20 mouse cellular contexts compared by ENCODE assay signal in genomic region chr11:115215123-115215522, GRCm38 (mm10). TPM values are rescaled to one million over a fixed set of nuclear protein-coding genes. Genes with fewer than 3 reads are reported as not detected.
DNase-seq lines count a peak whose midpoint lies in the region; ATAC-seq and TF ChIP-seq lines count a peak whose summit lies in the region.
"Had no signal": no experiment of that assay in that cellular context is flagged by ENCODE, and none has a peak within 500 bp of the region (broad histone marks: within the 10 kb centered on the region; RNA-seq: fewer than 3 reads in every experiment).

No protein-coding gene starts in this region.

- no peak for DNase-seq in heart, embryonic 10.5 days (ENCODE audit: low spot score)
- no peak for DNase-seq in heart, postnatal 25 days (ENCODE audit: low spot score)
- DNase-seq in kidney, adult 11 months: no peak
- peak; percentile 50 for DNase-seq in lung, postnatal 0 days (ENCODE audit: low spot score)
- DNase-seq in lung, postnatal 10 days: no peak
- DNase-seq: adrenal gland, postnatal 25 days; cerebellum, adult 9-10 months; embryo, embryonic 11 days; gastrocnemius, postnatal 25 days; kidney, adult 18-20 months; left cerebral cortex, postnatal 4 days; right cerebral cortex, postnatal 14 days had no signal

- H3K4me2 ChIP-seq in kidney, embryonic 14.5 days (replicated peaks; ENCODE audit: low read depth, low read length): no peak overlapping the region
- no peak overlapping the region for H3K4me2 ChIP-seq in lung, postnatal 0 days (replicated peaks; ENCODE audit: low read depth, low read length)
- H3K4me2 ChIP-seq: hindbrain, embryonic 15.5 days; liver, embryonic 12.5 days; midbrain, embryonic 12.5 days had no signal

- no peaks in the 10 kb centered on the region for H3K9me3 ChIP-seq in heart, embryonic 10.5 days
- H3K9me3 ChIP-seq in kidney, embryonic 14.5 days (ENCODE audit: control insufficient read depth, low read length): no peaks in the 10 kb centered on the region
- no peaks in the 10 kb centered on the region for H3K9me3 ChIP-seq in lung, postnatal 0 days (ENCODE audit: low read length)
- H3K9me3 ChIP-seq: hindbrain, embryonic 15.5 days; liver, embryonic 12.5 days; midbrain, embryonic 12.5 days had no signal

- peaks cover 77% of the 10 kb centered on the region for H3K4me1 ChIP-seq in heart, embryonic 10.5 days
- peaks cover 18% of the 10 kb centered on the region; the same call in 1 of the 2 replicates for H3K4me1 ChIP-seq in kidney, embryonic 14.5 days (ENCODE audit: control insufficient read depth, insufficient read depth, low read length)
- peaks cover 20% of the 10 kb centered on the region; the same call in 1 of the 2 replicates for H3K4me1 ChIP-seq in lung, postnatal 0 days (ENCODE audit: insufficient read depth, low read depth, low read length)

- ATAC-seq in kidney, embryonic 14.5 days (ENCODE audit: low FRiP score, low TSS enrichment): peak; percentile 58
- peak; percentile 51 for ATAC-seq in lung, postnatal 0 days
- ATAC-seq in monocyte, adult 5-6 weeks (replicated peaks; ENCODE audit: insufficient number of reproducible peaks, low FRiP score, low TSS enrichment, poor library complexity, severe bottlenecking): no peak
- ATAC-seq: liver, embryonic 12.5 days; Patski had no signal

- intact Hi-C loops in heart, postnatal 25 days (cut with DNase I): no loop called here

- 26% methylated on average over 5 of the region's 5 CpGs for WGBS in heart, embryonic 10.5 days
- 27% methylated on average over 5 of the region's 5 CpGs for WGBS in kidney, embryonic 14.5 days
- 31% methylated on average over 5 of the region's 5 CpGs for WGBS in lung, postnatal 0 days

- H3K36me3 ChIP-seq in heart, embryonic 10.5 days: no peaks in the 10 kb centered on the region
- H3K36me3 ChIP-seq in kidney, embryonic 14.5 days (ENCODE audit: control insufficient read depth, insufficient read depth, low read length): no peaks in the 10 kb centered on the region
- no peaks in the 10 kb centered on the region for H3K36me3 ChIP-seq in lung, postnatal 0 days (ENCODE audit: insufficient read depth, low read length)
- H3K36me3 ChIP-seq: hindbrain, embryonic 15.5 days; liver, embryonic 12.5 days had no signal

- TF ChIP-seq CTCF in lung, postnatal 0 days (IDR thresholded peaks at IDR 0.05): no peak

- H3K27ac ChIP-seq in heart, embryonic 10.5 days: peak overlapping the region; percentile 77
- no peak overlapping the region for H3K27ac ChIP-seq in kidney, embryonic 14.5 days (ENCODE audit: low read depth, low read length)
- no peak overlapping the region for H3K27ac ChIP-seq in lung, postnatal 0 days (ENCODE audit: low read length)
- H3K27ac ChIP-seq: hindbrain, embryonic 15.5 days; liver, embryonic 12.5 days; midbrain, embryonic 12.5 days had no signal

- no peak overlapping the region for H3K4me3 ChIP-seq in heart, embryonic 10.5 days
- no peak overlapping the region for H3K4me3 ChIP-seq in kidney, embryonic 14.5 days (ENCODE audit: low read length)
- H3K4me3 ChIP-seq in lung, postnatal 0 days (ENCODE audit: low read depth, low read length): no peak overlapping the region
- H3K4me3 ChIP-seq: hindbrain, embryonic 15.5 days; liver, embryonic 12.5 days; midbrain, embryonic 12.5 days had no signal

- H3K27me3 ChIP-seq in heart, embryonic 10.5 days (ENCODE audit: insufficient read depth, poor library complexity, severe bottlenecking): peaks cover 13% of the 10 kb centered on the region
- 0 out of 2 replicates have a peak, but pooled peaks cover 2% of the 10 kb centered on the region for H3K27me3 ChIP-seq in kidney, embryonic 14.5 days (ENCODE audit: control insufficient read depth, insufficient read depth, low read length)
- H3K27me3 ChIP-seq in lung, postnatal 0 days (replicated peaks; ENCODE audit: insufficient read depth, low read length): no peaks in the 10 kb centered on the region
- H3K27me3 ChIP-seq: liver, embryonic 12.5 days; midbrain, embryonic 12.5 days; Patski had no signal

- H3K9ac ChIP-seq in kidney, embryonic 14.5 days (ENCODE audit: low read depth, low read length): no peak overlapping the region
- no peak overlapping the region for H3K9ac ChIP-seq in lung, postnatal 0 days (replicated peaks; ENCODE audit: low read depth)
- H3K9ac ChIP-seq: hindbrain, embryonic 15.5 days; liver, embryonic 12.5 days; midbrain, embryonic 12.5 days had no signal

- no peak for TF ChIP-seq EP300 in lung, postnatal 0 days (IDR thresholded peaks at IDR 0.05)

RNA-seq across cellular contexts. Expression of gene Nat9, which starts 27.5 kb away (rescaled TPM):
- polyA plus RNA-seq in heart, embryonic 10.5 days (2016; fragmentation: Nextera tagmentation; extraction: Ambion mirVana): 15.8 and 17.0 TPM in 2 replicates
- total RNA-seq in heart, postnatal 25 days (2021): 10 to 100 TPM; 19.3 to 23.0 TPM
- 18.2 and 18.4 TPM in 2 replicates for polyA plus RNA-seq in kidney, embryonic 14.5 days (2014; fragmentation: Nextera tagmentation; extraction: Ambion mirVana)
- polyA plus RNA-seq in lung, postnatal 0 days (2015; fragmentation: Nextera tagmentation; extraction: Ambion mirVana): 30.3 and 30.8 TPM in 2 replicates
- 25.4 to 39.9 TPM (median 37.8 TPM) in 3 replicates for total RNA-seq in monocyte, adult 5-6 weeks (2017)

RNA-seq across cellular contexts. Expression of gene Tmem104, which starts 27.8 kb away (rescaled TPM):
- polyA plus RNA-seq in heart, embryonic 10.5 days (2016; fragmentation: Nextera tagmentation; extraction: Ambion mirVana): 9.6 TPM in 2 replicates
- 10 to 100 TPM; 10.0 to 10.5 TPM for total RNA-seq in heart, postnatal 25 days (2021)
- polyA plus RNA-seq in kidney, embryonic 14.5 days (2014; fragmentation: Nextera tagmentation; extraction: Ambion mirVana): 6.3 and 10.3 TPM in 2 replicates
- polyA plus RNA-seq in lung, postnatal 0 days (2015; fragmentation: Nextera tagmentation; extraction: Ambion mirVana): 9.6 and 10.5 TPM in 2 replicates
- 12.1 to 32.4 TPM (median 17.3 TPM) in 3 replicates for total RNA-seq in monocyte, adult 5-6 weeks (2017)

RNA-seq across cellular contexts. Expression of gene Grin2c, which starts 51.9 kb away (rescaled TPM):
- polyA plus RNA-seq in heart, embryonic 10.5 days (2016; fragmentation: Nextera tagmentation; extraction: Ambion mirVana): 0.23 and 0.65 TPM in 2 replicates
- under 1 TPM; 0.10 to 0.34 TPM for total RNA-seq in heart, postnatal 25 days (2021)
- polyA plus RNA-seq in kidney, embryonic 14.5 days (2014; fragmentation: Nextera tagmentation; extraction: Ambion mirVana): not detected in 2 replicates
- polyA plus RNA-seq in lung, postnatal 0 days (2015; fragmentation: Nextera tagmentation; extraction: Ambion mirVana): 0.11 TPM in 2 replicates
- not detected in 3 replicates for total RNA-seq in monocyte, adult 5-6 weeks (2017)
- polyA plus RNA-seq: forebrain, embryonic 11.5 days; Patski; stomach, embryonic 16.5 days had no signal

RNA-seq across cellular contexts. Expression of gene Slc9a3r1, which starts 52.0 kb away (rescaled TPM):
- polyA plus RNA-seq in heart, embryonic 10.5 days (2016; fragmentation: Nextera tagmentation; extraction: Ambion mirVana): 29.5 and 74.6 TPM in 2 replicates
- total RNA-seq in heart, postnatal 25 days (2021): 10 to 100 TPM; 10.1 to 12.9 TPM
- polyA plus RNA-seq in kidney, embryonic 14.5 days (2014; fragmentation: Nextera tagmentation; extraction: Ambion mirVana): 81.5 and 110 TPM in 2 replicates
- polyA plus RNA-seq in lung, postnatal 0 days (2015; fragmentation: Nextera tagmentation; extraction: Ambion mirVana): 56.9 and 71.2 TPM in 2 replicates
- total RNA-seq in monocyte, adult 5-6 weeks (2017): 65.9 to 104 TPM (median 70.4 TPM) in 3 replicates
